Mouse (Mus musculus): Measurements from ENCODE around the gene Scfd2.

DNA sequence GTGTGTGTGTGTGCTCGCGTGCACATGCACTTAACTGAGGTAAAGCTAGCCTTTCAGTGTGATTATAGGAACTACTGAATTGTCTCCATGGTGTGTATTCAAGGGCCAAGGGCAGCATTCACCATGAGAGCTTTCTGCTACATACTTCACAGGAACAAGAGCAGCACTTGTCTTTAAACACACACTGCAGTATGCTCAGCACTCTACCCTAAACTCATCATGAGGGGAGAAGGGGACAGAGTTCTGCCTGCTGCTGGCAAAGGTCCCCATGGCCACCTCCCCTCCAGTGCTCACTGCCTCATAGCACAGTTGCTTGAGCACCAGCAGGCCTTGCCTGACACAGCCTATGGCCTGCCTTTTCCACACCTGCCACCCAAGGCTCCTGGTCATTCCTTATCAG is 230.1 kb downstream of the Scfd2 start:
- no peak for TF ChIP-seq POLR2A (IDR thresholded peaks at IDR 0.05; ENCODE audit: extremely low read depth, insufficient read depth, low read length)
- no peak for TF ChIP-seq CTCF (IDR thresholded peaks at IDR 0.05; ENCODE audit: extremely low read depth, insufficient read depth, low read length)
